Mouse (Mus musculus) megakaryocyte progenitor cell, adult 5-6 weeks (primary cell): ENCODE results near the gene Cdipt. TPM values are rescaled to one million over a fixed set of nuclear protein-coding genes. Genes with fewer than 3 reads are reported as not detected.

Experiments used
- ATAC-seq: replicated peaks from 2 replicates; pipeline ENCODE4 v1.8.0; 2016; ENCODE audit warnings: mild to moderate bottlenecking, moderate TSS enrichment, inconsistent platforms; ENCODE audit not compliant: poor library complexity
- total RNA-seq, 2 experiments: library from RNA; stranded (forward) in 1 of 2; stranded (reverse) in 1 of 2; fragments of 157-497, 149-512 nt in 1 of 2; fragments of 200-1000 nt in 1 of 2; gene quantifications; 2 replicates each; pipeline versions ENCODE4 v1.2.3 to v1.2.4; 2015 to 2017

Gene Cdipt
- total RNA-seq, 2 experiments from 2014 or later, result 42.3 to 54.7 TPM

DNA sequence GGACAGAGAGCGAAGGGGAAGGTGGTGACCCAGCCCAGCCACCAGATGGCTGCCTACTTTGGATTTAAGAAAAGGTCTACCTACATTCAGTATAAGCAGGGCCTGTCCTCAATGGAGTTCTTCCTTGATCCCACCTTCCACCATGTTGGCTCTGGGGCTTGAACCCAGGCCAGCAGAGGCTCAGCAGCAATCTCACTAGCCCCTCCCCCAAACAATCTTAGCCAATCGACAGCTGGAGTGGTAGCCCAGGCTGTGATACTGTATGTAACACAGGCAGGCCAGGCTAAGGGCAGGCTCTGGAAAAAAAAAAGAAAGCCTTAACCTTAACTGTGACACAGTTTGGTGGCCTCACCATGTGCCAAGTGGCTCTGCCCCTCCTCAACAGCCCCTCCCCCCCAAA, 36.0 kb downstream of the Cdipt start:
- no peak for ATAC-seq

DNA sequence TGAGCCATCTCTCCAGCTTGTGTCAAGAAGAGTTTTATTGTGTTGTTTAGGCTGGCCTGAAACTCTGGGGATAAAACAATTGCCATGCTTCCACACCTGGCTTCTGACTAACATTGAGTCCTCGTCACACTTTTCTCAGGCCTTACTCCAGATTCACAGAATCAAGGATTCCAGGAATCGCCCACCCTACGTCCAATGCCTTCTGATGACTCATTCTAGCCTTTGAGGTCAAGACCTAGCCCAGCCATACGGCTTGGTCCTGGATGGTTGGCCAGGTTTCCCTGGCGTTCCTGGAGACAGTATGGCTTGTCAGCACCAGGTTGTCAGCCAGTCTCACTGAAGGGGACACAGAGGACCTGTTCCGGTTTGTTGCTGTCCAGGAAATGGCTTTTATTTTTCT, 36.7 kb downstream of the Cdipt start:
- ATAC-seq, result no peak

DNA sequence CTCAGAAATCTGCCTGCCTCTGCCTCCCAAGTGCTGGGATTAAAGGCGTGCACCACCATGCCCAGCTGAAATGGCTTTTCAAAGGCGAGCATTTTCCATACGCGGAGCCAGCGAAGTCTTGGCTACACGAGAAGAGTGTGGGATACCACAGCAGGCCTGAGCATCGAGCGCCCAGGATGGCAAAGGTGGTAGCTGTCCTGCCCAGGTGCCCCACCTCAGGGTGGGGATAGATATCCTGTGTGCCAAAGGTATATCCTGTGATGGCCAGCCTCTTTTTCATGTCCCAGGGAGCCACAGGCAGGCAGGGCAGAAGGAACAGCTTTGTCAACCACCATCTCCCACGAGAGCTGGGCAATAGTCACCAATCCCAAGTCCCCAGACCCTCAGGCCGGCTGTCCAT, 37.1 kb downstream of the Cdipt start:
- no peak for ATAC-seq

DNA sequence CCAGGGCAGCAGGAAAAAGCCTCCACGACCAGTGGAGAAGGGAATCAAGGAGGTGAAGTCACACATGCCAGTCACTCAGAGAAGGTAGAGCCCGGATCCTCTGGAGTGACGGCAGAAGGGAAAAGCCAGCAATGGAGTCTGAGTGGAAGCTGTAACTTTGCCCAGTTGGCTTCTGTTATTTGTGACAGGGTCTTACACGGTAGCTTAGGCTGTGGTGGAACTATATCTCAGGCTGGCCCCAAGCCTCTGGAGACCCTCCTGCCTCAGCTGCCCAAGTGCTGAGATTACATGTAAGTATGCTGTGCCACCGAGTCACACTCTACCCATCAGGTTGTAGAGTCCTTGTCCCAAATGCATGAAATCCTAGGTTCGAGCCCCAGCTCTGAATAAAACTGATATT, 37.7 kb downstream of the Cdipt start:
- ATAC-seq, result no peak

DNA sequence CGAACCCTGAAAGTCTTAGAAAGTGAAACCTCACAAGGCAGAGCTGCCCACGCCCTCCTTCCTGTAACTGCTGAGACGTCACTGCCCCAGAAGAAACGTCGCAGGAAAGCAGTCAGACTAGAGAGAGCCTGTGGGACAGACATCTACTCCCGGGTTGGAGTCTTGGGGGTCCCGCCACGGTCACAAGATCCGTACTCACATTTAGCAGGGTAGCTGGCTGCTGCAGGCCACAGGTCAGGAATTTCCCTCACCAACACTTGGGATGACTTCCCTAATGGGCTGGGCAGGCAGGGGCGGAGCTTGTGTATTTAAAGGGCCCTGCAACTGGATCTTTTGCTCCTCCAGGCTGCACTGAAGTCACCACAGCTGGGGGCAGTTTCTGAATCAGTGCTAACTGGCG, 38.6 kb downstream of the Cdipt start, which contains the start of gene Mvp:
Mvp (minus strand) TSS at position 302 of the 400 bp plus-strand sequence.
- ATAC-seq, result peak; percentile 35

DNA sequence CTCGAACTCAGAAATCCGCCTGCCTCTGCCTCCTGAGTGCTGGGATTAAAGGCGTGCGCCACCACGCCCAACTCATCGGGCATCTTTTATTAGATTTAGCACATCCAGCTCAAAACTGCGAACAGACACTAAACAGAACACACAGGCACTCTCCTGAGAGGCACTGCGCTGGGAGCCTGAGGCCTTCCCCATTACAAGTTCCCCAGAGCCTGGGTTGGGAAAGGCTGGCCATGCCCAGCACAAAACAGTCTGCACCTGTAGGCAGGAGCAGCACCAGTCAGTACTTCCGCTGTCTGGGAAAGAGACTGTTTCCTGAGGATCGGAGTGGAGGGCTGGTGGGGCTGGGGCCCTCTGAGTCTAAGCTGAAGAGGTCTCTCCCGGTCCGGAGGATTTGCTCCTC, 39.3 kb downstream of the Cdipt start:
- no peak for ATAC-seq

DNA sequence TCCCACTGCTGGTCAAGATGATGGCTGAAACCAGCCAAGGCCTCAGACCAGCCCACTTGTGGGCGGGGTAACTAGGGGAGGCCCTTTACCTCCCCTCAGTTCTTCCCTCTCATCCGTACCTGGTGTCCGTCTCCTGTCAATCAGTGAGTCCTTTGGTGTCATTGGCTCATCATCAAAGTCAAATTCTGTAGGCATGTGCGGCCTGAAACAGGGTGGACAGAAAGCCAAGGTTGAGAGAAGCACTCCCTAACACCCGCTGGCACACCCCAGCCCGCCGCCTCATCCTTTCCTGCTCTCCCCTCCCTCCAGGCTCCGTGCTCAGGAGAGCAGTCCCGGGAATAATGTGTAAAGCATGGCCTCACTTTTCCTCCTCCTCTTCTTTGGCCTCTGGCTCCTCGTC, 40.4 kb downstream of the Cdipt start:
- peak; percentile 18 for ATAC-seq

DNA sequence TGATC, 40.6 kb downstream of the Cdipt start, which contains the start of gene Pagr1b:
Pagr1b (minus strand) TSS at position 4 of the 5 bp plus-strand sequence.
- no peak for ATAC-seq

DNA sequence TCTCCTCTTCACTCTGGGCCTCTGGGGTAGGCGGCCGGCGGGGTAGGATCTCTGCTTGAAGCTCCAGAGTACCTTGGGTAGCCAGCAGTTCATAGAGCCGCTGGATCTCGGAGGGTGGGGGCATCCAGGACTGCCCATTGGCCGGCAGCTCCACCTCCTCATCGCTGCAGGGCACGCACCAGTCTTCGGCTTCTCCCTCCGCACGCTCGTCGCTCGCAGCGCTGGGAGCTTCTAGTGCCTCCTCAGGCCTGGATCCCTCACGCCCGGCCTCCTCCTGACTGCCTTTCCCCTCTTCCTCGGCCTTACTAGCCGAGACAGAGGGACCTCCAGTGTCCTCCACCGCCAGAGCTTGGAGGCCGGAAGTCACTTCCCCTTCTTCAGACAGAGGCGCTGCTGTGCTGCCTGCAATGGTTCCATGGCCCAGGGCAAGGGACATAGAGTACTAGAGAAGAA, 40.8 kb downstream of the Cdipt start:
- ATAC-seq, result peak; percentile 54

DNA sequence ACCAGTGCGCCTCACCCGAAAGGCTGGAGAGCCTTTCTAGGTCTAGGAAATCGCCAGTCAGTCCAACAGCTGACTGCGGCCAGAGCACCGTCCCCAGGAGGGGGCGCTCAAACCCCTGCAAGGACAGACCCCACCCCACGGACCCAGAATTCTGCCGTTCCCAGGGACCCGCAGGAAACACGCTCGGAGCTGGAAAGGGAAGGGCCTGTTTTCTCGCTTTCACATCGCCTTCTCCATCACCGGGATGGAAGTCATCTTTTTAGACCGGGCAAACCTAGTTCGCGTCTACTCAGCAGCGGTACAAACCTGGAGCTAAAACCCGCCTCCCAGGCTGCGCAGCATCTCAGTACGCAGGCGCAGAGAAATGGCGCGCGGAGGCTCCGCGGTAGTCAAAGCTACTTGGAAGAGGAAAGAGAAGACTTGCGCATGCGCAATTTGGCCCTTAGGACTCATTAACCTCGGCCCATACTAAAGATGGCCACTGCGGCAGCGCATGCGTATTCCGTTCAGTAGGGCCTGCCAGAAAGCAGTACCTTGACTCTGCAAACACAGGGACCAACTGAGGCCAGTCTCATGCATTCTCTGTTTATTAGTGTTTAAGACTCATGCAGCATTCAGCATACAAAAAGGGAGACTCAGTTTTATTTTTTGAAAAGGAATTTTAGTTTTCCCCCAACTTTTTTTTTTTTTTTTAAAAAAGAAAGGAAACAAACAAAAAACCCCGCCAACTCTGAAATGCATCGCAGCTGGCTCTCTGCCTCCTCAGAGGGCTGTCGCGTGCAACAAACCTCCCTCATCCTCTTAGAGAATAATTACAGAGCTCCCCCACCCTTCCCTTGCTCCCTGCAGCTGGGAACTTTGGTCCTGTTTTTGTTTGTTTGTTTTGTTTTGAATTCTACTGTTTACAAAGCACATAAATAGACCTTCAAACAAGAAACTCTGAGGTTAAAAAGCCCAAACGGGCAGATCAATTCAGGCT, 41.5 kb downstream of the Cdipt start, which contains the start of gene Pagr1a:
Pagr1a (minus strand) TSS at position 382 of the 979 bp plus-strand sequence.
- peak; percentile 62 for ATAC-seq

DNA sequence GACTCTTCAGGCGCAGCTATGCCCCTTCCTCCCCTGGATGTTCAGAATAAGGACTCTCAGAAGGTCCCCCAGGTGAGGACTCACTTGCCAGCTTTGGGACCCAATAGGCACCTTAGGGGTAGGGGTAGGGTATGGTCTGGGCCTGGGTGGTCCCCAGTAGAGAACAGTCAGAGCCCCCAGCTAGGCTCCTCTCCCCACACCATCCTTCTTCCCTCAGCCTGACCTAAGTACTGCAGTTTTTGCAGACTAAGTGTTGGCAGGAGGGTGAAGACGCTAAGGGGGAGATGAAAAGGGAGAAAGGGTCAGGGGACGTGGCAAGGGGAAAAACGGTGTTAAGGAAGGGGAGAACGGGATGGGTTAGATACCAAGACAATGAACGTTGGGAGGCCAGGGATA, 42.2 kb downstream of the Cdipt start:
- no peak for ATAC-seq

DNA sequence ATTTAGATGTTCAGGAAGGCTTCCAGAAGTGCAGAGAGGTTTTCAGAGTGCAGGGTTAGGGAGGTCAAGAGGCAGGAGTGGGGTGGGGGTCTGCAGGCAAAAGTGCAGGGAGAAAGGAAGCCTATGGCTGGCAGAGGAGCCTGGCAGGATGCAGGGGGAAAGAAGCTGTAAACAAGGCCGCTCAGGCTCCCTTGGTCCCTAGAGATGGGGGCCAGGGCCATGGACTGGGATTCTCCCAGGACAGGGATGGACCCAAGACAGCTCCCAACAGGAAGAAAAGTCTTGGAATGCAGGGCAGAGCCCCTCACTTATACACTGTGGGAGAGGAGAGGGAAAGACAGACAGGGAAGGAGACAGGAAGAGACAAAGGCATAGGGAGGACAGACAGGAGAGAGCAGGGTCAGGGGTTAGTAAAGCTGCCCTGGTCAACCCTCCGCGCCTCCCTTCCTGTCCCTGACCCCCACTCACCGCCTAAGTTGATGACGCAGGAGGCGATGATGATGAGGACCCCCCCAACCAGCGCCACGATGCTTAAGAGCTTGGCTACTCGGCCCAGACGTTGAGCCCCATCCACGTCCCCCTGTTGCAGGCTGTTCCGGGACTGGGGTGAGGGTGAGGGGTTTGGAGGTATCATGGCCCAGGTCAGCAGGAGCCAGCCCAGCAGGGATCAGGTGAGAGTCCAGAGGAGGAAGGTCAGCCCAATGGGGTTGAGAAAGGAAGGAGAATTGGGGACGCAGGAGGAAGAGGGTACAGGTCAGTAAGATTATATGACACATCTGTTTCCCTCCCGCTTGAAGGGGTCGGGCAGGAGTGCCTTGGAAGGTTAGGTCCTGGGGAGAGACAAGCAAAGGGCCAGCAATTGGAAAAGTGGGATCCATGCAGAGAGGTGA, 42.9 kb downstream of the Cdipt start:
- no peak for ATAC-seq

DNA sequence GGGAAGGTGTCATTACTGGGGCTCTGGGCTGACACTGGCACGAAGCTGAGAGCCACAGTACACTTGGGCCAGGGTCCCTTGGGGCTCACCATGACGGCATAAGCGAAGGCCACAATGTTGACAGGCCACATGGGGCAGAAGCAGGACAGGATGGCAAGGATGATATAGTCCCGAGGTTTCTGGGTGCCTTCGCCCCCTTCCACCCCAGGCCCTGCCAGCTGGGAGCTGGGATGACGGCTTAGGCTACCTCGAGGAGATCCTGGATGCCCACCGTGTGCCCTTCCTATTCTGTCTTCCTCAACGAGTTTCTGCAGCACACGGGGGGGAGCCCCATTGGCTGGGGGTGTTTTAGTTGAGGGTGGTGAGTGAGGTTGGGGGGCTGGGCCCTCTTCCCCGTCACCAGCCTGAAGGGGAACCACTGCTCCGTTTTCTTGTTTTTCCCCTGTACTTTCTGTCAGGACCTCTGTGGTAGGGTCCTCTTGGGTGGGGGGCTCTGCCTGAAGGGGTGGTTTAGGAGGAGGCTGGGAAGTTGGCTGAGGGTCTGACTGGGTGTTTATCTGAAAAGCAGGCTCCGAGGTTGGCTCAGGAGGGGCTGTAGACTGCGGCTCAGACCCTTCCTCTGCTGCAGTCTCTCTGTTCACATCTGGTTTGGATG, 43.7 kb downstream of the Cdipt start:
- no peak for ATAC-seq

DNA sequence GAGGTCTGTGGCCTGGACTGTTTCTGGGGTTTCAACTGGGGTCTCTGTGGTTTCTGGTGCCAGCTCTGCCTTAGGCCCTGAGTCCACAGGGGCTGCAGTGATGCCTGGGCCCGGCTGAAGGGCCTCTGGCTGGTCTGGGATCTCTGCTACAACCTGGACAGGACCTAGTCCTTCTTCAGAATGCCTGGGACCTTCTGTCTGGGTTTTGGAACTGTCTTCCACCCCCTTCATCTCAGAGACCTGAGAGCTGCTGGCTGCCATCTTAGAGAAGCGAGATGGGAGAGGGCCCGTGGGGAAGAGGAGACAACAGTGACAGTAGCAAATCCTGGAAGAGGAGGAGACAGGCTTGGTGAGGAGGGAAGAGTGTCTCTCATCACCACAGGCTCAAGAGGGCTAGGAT, 44.3 kb downstream of the Cdipt start:
- ATAC-seq, result no peak

DNA sequence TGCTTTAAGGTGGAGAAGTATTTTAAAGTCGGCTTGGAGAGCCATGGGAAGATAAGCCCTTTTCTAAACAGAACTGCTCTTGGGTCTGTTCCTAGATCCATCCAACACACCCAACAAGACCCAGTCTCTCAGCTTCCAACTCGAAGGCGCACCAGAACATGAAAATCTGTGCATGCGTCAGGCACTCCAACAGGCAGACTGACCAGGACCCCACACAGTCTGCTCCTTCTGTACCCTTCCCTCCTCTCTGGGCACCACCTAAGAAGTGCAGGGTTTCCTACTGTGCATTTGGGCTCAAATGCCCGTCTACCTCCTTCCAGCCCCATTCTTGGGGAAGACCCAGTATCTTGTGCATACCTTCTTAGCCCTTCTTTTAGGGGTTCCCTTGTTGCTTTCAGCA, 44.8 kb downstream of the Cdipt start:
- no peak for ATAC-seq

DNA sequence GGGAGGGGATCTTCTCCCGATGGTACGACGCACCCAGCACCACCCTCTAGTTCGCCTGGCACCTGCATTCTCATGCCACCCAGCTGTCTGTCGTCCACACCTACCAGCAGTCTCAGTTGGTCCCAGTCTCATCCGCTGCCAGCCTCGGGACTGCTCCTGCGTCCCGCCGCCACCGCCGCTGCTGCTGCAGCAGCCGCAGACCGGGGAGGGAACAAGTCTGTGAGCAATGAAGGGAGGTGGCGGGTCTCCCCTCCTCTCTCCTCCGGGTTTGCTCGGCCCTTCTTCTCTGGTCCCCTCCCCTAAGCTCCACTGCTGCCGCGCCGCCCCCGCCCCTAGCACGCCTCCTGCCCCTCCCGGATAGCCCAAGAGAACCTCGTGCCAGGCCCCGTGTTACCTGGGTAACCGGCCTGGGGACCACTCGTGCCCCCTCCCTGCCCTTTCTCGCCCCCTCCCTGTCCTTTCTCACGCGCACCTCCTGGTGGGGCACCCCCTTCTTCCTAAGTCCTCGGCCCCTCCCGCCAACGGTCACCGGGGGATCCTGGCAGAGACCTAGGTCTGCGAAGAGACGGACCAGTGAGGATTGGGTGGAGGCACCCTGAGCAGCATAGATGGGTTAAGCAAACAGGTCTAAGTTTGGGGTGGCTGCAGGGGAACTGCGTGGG, 45.3 kb downstream of the Cdipt start, which contains the start of the genes Gm42742 and Prrt2:
Gm42742 (minus strand) TSS at position 197 of the 662 bp plus-strand sequence.
Prrt2 (minus strand) TSS at position 311 of the 662 bp plus-strand sequence.
- ATAC-seq, result peak; percentile 5

DNA sequence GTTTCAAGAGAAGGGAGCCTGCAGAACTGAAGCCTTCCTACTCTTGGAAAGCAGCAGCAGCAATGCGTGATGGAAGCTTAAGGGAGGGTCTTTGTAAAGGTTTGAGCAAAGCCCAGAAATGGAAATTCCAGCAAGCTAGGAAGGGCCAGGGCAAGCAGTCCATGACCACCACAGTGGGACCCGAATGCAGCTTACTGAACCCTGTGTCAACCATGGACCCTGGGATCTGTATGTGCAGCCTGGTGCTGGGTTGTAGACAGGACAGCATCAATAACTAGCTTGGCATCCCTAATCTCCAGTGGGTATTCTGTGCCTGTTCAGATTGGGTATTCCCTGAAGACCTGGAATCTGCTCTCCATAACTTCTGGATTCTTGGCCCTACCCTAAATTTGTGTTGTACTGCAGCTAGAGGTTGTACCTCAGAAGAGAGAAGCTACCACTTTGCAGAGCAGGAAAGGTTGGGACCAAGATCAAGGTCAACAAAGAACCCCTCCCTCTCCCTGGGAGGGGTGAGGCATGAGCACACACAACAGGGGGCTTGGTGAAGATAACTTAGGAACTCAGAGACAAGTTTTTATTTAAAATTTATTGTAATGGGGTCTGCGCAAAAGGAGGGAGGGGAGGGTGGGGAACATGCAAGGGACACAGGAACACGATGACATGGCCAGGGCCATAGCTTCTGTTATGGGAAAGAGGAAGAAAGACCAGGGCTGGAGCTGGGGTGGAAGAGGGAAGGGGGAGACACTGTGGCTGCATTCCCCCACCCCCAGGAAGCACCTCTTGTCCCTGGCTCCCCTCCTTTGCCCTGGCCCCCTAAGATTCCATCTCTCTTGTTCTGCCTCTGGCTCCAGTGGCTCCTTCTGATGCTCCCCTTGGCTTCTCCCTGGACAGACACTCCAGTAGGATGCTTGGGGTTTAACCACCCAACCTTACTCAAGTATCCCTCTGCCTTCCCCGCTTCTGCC, 46.1 kb downstream of the Cdipt start:
- no peak for ATAC-seq

DNA sequence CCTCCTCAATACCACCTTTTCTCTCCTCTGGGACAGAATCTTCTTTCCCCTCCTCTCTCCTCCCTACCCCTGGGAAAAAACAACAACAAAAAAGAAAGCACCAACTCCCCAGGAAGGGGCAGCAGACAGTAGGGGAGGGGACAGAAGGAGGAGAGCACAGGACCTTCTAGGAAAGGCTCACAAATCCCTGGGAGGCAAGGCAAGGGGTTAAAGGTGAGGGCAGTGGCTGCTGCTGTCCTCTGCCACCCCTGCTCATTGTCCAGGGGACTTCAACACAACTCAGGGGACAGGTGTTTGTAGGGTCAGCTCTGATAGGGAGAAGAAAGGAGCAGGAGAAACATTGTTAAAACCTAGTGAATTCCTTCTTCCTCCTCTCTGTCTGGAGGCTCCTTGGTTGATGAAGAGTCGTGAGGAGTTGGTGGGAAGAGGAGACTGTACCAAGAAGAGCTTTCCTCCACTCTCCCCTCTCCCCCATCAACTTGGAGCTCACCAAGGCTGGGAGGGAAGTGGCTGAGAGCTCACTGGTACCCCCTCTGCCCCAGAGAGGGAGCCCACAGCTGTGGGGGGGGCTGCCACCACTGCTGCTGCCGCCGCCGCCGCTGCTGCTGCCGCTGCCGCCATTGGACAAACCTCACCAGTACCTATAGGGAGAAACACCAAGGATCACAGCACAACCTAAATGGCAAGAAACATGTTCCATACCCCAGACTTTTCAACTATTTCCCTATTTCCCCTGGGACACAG, 47.0 kb downstream of the Cdipt start:
- ATAC-seq, result no peak

DNA sequence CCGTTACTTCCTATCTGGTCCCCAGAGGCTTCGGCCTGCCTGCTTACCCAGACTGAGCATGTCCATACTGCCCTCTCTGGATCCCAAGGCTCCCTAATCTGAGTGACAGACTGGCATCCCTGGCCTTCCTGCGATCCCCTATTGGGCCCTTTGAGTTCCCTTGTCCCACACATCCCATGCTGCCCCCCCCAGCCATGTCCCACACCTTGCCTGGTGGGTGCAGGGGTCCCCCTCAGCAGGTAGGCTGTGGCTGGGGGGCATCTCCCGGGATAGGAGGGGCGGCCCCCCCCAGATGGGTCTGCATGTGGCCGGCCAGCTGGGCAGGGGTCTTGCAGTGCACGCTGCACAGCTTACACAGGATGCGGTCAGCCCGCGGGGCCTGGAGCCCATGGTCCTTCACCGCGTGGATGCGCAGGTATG, 47.6 kb downstream of the Cdipt start:
- ATAC-seq, result no peak
